Mouse (Mus musculus) lung, embryonic 15.5 days (tissue): ENCODE data around the gene Zcchc9. TPM values are rescaled to one million over a fixed set of nuclear protein-coding genes. Genes with fewer than 3 reads are reported as not detected.

Experiments
- ATAC-seq: fragments of 200-750 bp; cut with Nextera tagmentation; 2 replicates; pipeline ENCODE4 v1.8.0; 2017; ENCODE audit warnings: moderate number of reproducible peaks, borderline replicate concordance; ENCODE audit not compliant: low FRiP score, low TSS enrichment; ENCODE audit errors: extremely low read depth
- H3K27ac ChIP-seq: fragments of 300-500 bp; sonication (generic); 2 replicates; pipeline ENCODE4 v1.5.1; 2015; ENCODE audit warnings: moderate library complexity, mild to moderate bottlenecking, inconsistent platforms
- H3K27me3 ChIP-seq: fragments of 300-500 bp; sonication (generic); 2 replicates; pipeline ENCODE4 v1.6.1; 2015; ENCODE audit warnings: inconsistent platforms
- H3K36me3 ChIP-seq: fragments of 300-500 bp; sonication (generic); 2 replicates; pipeline ENCODE4 v1.6.1; 2015; ENCODE audit warnings: inconsistent platforms
- H3K4me1 ChIP-seq: fragments of 300-500 bp; sonication (generic); 2 replicates; pipeline ENCODE4 v1.6.1; 2015; ENCODE audit warnings: inconsistent platforms
- H3K4me2 ChIP-seq: fragments of 300-500 bp; sonication (generic); 2 replicates; pipeline ENCODE4 v1.6.1; 2015; ENCODE audit warnings: inconsistent platforms, mild to moderate bottlenecking, moderate library complexity
- H3K4me3 ChIP-seq: fragments of 300-500 bp; sonication (generic); 2 replicates; pipeline ENCODE4 v1.5.1; 2015; ENCODE audit warnings: mild to moderate bottlenecking, inconsistent platforms
- H3K9ac ChIP-seq: fragments of 300-500 bp; sonication (generic); 2 replicates; pipeline ENCODE4 v1.6.1; 2015; ENCODE audit warnings: inconsistent platforms
- H3K9me3 ChIP-seq: fragments of 300-500 bp; sonication (generic); 2 replicates; pipeline ENCODE4 v1.6.1; 2016; ENCODE audit warnings: inconsistent platforms
- WGBS: fragments of 180-500 bp; shearing (Covaris S2); methylation state at CpG from one replicate; pipeline ENCODE4 v1.1.7; 2015; 5-methylcytosine and 5-hydroxymethylcytosine counted together
- microRNA-seq: library from miRNA; unstranded; fragments of <30 nt; microRNA quantifications from one replicate; pipeline ENCODE4, GENCODE M21; 2016
- polyA plus RNA-seq: library from polyadenylated mRNA; unstranded; fragments of >200 nt; fragmentation: Nextera tagmentation; extraction: Ambion mirVana; gene quantifications from 2 replicates; pipeline ENCODE4 v1.2.1, GENCODE M21; 2015

The Zcchc9 gene
- polyA plus RNA-seq, 1 experiment from 2014 or later = 33.2 TPM

GRCm38 (mm10) chr13:91759791-91760190 is 47.7 kb downstream of the Zcchc9 start:
- no peaks in the 10 kb centered on the region for H3K27me3 ChIP-seq
- H3K27ac ChIP-seq = no peak overlapping the region
- no peak overlapping the region for H3K9ac ChIP-seq
- no peaks in the 10 kb centered on the region for H3K9me3 ChIP-seq
- H3K4me1 ChIP-seq = no peaks in the 10 kb centered on the region
- 49% methylated on average over 8 of the region's 8 CpGs for WGBS
- H3K36me3 ChIP-seq = no peaks in the 10 kb centered on the region
- ATAC-seq = no peak
- H3K4me3 ChIP-seq = no peak overlapping the region
- no peak overlapping the region for H3K4me2 ChIP-seq

DNA sequence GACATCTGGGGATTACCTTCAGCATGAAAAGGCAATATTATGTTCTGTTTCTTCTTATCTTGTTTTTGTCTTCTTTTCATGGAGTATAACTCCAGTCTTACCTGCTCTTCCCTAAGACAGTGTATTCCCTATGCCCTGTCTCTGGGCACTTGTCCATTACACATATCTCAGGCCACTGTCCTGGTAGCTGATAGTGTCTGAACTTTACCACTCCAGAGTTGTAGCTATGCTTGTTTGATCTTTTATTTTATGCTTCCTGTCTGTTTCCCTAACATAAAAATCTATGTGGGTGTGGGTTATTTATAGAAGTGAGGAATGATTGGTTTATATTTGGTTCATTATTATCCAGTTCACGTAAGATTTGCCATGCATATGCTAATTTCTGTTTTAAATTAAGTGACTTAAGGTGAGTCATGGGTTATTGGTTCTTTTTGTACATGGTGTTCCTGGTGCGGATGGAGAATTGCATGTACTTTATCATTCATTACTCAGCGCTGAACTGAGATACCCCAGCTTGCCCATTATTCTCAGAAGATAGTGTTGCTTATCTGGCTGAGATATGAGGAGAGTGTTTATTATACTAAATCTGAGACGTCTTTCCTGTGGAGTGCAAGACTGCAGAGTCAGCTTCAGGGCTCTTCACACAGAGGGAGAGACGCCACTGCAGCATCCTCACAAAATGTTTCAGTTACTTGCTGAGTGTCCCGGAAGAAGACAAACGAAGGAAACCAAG is 49.0 kb downstream of the Zcchc9 start:
- Histone ChIP-seq H3K9me3 (no peaks in the 10 kb centered on the region), H3K4me3 (no peak overlapping the region), H3K36me3 (no peaks in the 10 kb centered on the region), H3K27ac (no peak overlapping the region), H3K9ac (no peak overlapping the region), H3K4me1 (no peaks in the 10 kb centered on the region), H3K4me2 (no peak overlapping the region), H3K27me3 (no peaks in the 10 kb centered on the region)
- WGBS = 32% methylated on average over 7 of the region's 7 CpGs
- no peak for ATAC-seq

- WGBS = 76% methylated on average over 4 of the region's 4 CpGs
- Histone ChIP-seq H3K4me1 (no peaks in the 10 kb centered on the region), H3K9me3 (no peaks in the 10 kb centered on the region), H3K27ac (no peak overlapping the region), H3K4me3 (no peak overlapping the region), H3K9ac (no peak overlapping the region), H3K27me3 (no peaks in the 10 kb centered on the region), H3K36me3 (no peaks in the 10 kb centered on the region), H3K4me2 (no peak overlapping the region)
- no peak for ATAC-seq
These were observed 51.3 kb downstream of the Zcchc9 start for GRCm38 (mm10) chr13:91756230-91756629.

DNA sequence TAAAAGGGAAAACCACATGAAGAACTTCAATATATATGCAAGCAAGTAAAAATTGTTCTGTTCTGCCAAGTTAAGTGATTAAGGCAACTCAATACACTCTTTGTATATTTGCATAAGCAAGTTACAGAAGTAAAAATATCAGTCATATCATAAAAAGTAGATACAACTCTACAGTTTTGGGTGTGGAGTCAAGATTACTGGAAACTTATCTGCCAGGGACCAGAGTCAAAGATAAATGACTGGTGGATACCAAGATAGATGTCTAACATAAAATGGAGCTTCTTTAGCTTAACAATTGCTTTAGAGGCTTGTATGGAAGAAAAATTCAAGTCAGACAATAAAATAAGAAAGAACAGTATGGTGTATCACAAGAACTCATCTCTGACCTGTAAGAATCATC is 52.7 kb downstream of the Zcchc9 start:
- Histone ChIP-seq H3K36me3 (no peaks in the 10 kb centered on the region), H3K4me3 (no peak overlapping the region), H3K9me3 (no peaks in the 10 kb centered on the region), H3K27me3 (no peaks in the 10 kb centered on the region), H3K9ac (no peak overlapping the region), H3K27ac (no peak overlapping the region), H3K4me1 (no peaks in the 10 kb centered on the region), H3K4me2 (no peak overlapping the region)
- no peak for ATAC-seq

DNA sequence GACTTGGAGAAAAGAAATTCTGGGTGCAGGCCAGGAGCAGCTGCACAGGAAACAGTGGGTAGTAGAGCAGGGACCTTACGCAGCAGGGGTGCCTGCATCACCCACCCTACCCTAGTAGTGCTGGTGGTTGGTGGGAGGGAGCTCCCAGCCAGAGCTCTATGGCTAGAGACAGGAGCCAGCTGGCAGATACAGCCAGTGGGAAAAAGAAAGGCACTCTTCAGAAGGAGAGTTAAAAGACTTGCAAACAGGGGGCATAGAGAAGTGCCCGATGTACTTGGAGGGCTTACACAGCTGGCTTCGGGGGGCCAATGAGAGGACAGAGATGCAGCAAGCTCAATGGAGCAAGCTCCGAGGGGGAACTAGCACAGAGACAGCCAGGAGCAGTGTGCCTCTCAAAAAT is 53.8 kb downstream of the Zcchc9 start:
- Histone ChIP-seq H3K9me3 (no peaks in the 10 kb centered on the region), H3K27ac (no peak overlapping the region), H3K4me3 (no peak overlapping the region), H3K27me3 (no peaks in the 10 kb centered on the region), H3K4me2 (no peak overlapping the region), H3K36me3 (no peaks in the 10 kb centered on the region), H3K9ac (no peak overlapping the region), H3K4me1 (no peaks in the 10 kb centered on the region)
- WGBS = 38% methylated on average over 4 of the region's 4 CpGs
- ATAC-seq = no peak

DNA sequence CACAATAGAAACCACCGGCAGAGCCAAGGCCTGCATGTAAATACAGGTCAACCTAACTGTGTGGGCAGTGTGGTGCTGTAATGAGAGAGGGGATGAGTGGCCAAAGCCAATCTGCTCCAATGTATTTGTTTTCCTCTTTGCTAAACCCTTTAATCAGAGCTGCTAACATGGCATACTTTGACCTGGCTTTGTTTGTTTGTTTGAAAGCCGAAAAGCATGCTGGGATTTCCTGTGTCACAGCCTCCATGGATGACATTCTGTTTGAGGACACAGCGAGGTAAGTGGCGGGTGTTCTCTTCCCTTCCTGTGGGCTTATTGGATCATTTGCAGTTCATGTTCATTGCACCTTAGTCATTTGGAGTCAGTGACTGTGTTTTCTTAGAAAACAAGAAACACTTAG is 57.5 kb downstream of the Zcchc9 start:
- no peaks in the 10 kb centered on the region for H3K27me3 ChIP-seq
- H3K9ac ChIP-seq = no peak overlapping the region
- H3K4me2 ChIP-seq = no peak overlapping the region
- H3K27ac ChIP-seq = no peak overlapping the region
- no peaks in the 10 kb centered on the region for H3K4me1 ChIP-seq
- H3K4me3 ChIP-seq = no peak overlapping the region
- no peaks in the 10 kb centered on the region for H3K9me3 ChIP-seq
- WGBS = 61% methylated on average over 4 of the region's 4 CpGs
- ATAC-seq = no peak
- H3K36me3 ChIP-seq = no peaks in the 10 kb centered on the region

DNA sequence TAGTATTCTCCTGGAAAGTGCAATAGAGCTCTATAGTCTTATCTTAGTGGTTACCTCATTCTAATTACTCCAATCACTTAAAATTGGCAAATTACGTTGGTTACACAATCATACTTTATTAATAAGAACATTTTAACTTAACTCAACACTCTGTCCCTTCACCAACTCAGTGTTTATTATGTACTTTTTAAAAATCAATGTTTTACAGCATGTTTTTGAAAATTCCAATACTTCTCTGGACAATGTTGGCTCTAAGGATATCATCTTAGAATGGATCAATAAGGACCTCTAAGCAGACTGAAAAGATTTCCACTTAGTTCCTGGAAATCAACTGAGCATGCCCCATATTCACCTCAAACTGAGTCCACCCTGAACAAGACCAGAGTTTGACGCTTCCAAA is 59.1 kb downstream of the Zcchc9 start:
- H3K27me3 ChIP-seq = no peaks in the 10 kb centered on the region
- no peaks in the 10 kb centered on the region for H3K9me3 ChIP-seq
- H3K4me1 ChIP-seq = no peaks in the 10 kb centered on the region
- H3K4me3 ChIP-seq = no peak overlapping the region
- no peak overlapping the region for H3K9ac ChIP-seq
- no peak for ATAC-seq
- no peak overlapping the region for H3K4me2 ChIP-seq
- WGBS = 85% methylated on average over 2 of the region's 2 CpGs
- no peaks in the 10 kb centered on the region for H3K36me3 ChIP-seq
- no peak overlapping the region for H3K27ac ChIP-seq

Small RNA genes within 50 kb of the gene (microRNA-seq; reads per million reads assigned to microRNA genes)
- not detected for gene Gm27656

Other genes starting within 250 kb of the Zcchc9 start
- not detected in 2 replicates for gene Acot12, start 66.2 kb downstream of the Zcchc9 start, polyA plus RNA-seq
- gene Ckmt2, start 69.2 kb upstream of the Zcchc9 start, polyA plus RNA-seq = 1.1 and 1.5 TPM in 2 replicates